Mouse (Mus musculus) forebrain, postnatal 0 days (tissue): ENCODE results near the gene E4f1. TPM values are rescaled to one million over a fixed set of nuclear protein-coding genes. Genes with fewer than 3 reads are reported as not detected.

ENCODE experiments used
- ATAC-seq: fragments of 200-750 bp; cut with Nextera tagmentation; 2 replicates; pipeline ENCODE4 v1.8.0; 2017; ENCODE audit warnings: mild to moderate bottlenecking, moderate library complexity
- DNase-seq: peaks from one replicate; pipeline ENCODE4 v3.0.0-alpha.2; 2015
- H3K27ac ChIP-seq: fragments of 300-500 bp; sonication (generic); 2 replicates; pipeline ENCODE4 v1.5.1; 2014; ENCODE audit warnings: low read depth, mild to moderate bottlenecking, antibody characterized with exemption, low read length, moderate library complexity, mixed read lengths
- H3K27me3 ChIP-seq: fragments of 300-500 bp; sonication (generic); 2 replicates; pipeline ENCODE4 v1.6.1; 2014; ENCODE audit warnings: mild to moderate bottlenecking, low read length, mixed read lengths; ENCODE audit not compliant: insufficient read depth
- H3K36me3 ChIP-seq: fragments of 300-500 bp; sonication (generic); 2 replicates; pipeline ENCODE4 v1.6.1; 2014; ENCODE audit warnings: mild to moderate bottlenecking, moderate library complexity; ENCODE audit not compliant: insufficient read depth
- H3K4me1 ChIP-seq: fragments of 300-500 bp; sonication (generic); 2 replicates; pipeline ENCODE4 v1.6.1; 2014; ENCODE audit warnings: antibody characterized with exemption; ENCODE audit not compliant: insufficient read depth
- H3K4me2 ChIP-seq: fragments of 300-500 bp; sonication (generic); 2 replicates; pipeline ENCODE4 v1.6.1; 2014; ENCODE audit warnings: low read depth, mild to moderate bottlenecking, moderate library complexity
- H3K4me3 ChIP-seq: fragments of 300-500 bp; sonication (generic); 2 replicates; pipeline ENCODE4 v1.5.1; 2014; ENCODE audit warnings: low read depth, low read length, mixed read lengths
- H3K9ac ChIP-seq: fragments of 300-500 bp; sonication (generic); 2 replicates; pipeline ENCODE4 v1.6.1; 2014; ENCODE audit warnings: mild to moderate bottlenecking
- H3K9me3 ChIP-seq: fragments of 300-500 bp; sonication (generic); 2 replicates; pipeline ENCODE4 v1.6.1; 2016; ENCODE audit warnings: low read length
- CTCF ChIP-seq: sonication (generic); IDR thresholded peaks from 2 replicates; pipeline ENCODE4 v1.5.1; 2016; ENCODE audit warnings: antibody characterized with exemption, control low read depth, low read depth
- WGBS: fragments of 180-500 bp; shearing (Covaris S2); extraction: QIAGEN DNeasy Blood & Tissue Kit; methylation state at CpG from one replicate; pipeline ENCODE4 v1.1.7; 2014; 5-methylcytosine and 5-hydroxymethylcytosine counted together
- polyA plus RNA-seq: library from polyadenylated mRNA; unstranded; fragments of >200 nt; fragmentation: Nextera tagmentation; extraction: Ambion mirVana; gene quantifications from 2 replicates; pipeline ENCODE4 v1.2.1, GENCODE M21; 2015
- total RNA-seq: library from RNA; depleted of rRNA; stranded (reverse); fragments of >200 nt; gene quantifications from 2 replicates; pipeline ENCODE4 v1.2.3, GENCODE M21; 2014

Gene E4f1
- total and polyA plus RNA-seq, 2 experiments from 2014 or later, result 25.6 to 37.5 TPM

GRCm38 (mm10) chr17:24505286-24505955, 35.3 kb upstream of the E4f1 start:
- H3K9ac ChIP-seq, result no peak overlapping the region
- DNase-seq, result no peak
- TF ChIP-seq CTCF, result no peak

GRCm38 (mm10) chr17:24504085-24504484, 34.0 kb upstream of the E4f1 start:
- no peak overlapping the region for H3K4me3 ChIP-seq
- H3K36me3 ChIP-seq, result peaks cover 81% of the 10 kb centered on the region
- no peak overlapping the region for H3K27ac ChIP-seq
- no peak overlapping the region for H3K4me2 ChIP-seq
- no peaks in the 10 kb centered on the region for H3K4me1 ChIP-seq
- DNase-seq (no peak), ATAC-seq (no peak)
- no peaks in the 10 kb centered on the region for H3K27me3 ChIP-seq
- no peaks in the 10 kb centered on the region for H3K9me3 ChIP-seq
- H3K9ac ChIP-seq, result no peak overlapping the region
- no peak for TF ChIP-seq CTCF
- 96% methylated on average over 10 of the region's 10 CpGs for WGBS

More at GRCm38 (mm10) chr17:24505286-24505955, 35.3 kb upstream of the E4f1 start:
- no peak overlapping the region for H3K4me2 ChIP-seq
- H3K9me3 ChIP-seq, result no peaks in the 10 kb centered on the region
- H3K27me3 ChIP-seq, result no peaks in the 10 kb centered on the region
- 90% methylated on average over 30 of the region's 30 CpGs for WGBS
- H3K4me1 ChIP-seq, result no peaks in the 10 kb centered on the region
- H3K4me3 ChIP-seq, result no peak overlapping the region
- no peak for ATAC-seq
- H3K36me3 ChIP-seq, result peaks cover 81% of the 10 kb centered on the region
- H3K27ac ChIP-seq, result no peak overlapping the region; the same call in 1 of the 2 replicates

GRCm38 (mm10) chr17:24502208-24502607, 32.1 kb upstream of the E4f1 start:
- Histone ChIP-seq H3K27ac (no peak overlapping the region), H3K36me3 (peaks cover 86% of the 10 kb centered on the region), H3K27me3 (no peaks in the 10 kb centered on the region), H3K4me3 (no peak overlapping the region), H3K4me2 (no peak overlapping the region), H3K4me1 (no peaks in the 10 kb centered on the region), H3K9me3 (no peaks in the 10 kb centered on the region), H3K9ac (no peak overlapping the region)
- WGBS, result 34% methylated on average over 11 of the region's 11 CpGs
- peak; percentile 24; the same call in 1 of the 2 replicates for TF ChIP-seq CTCF
- no peak for DNase-seq
- no peak for ATAC-seq

GRCm38 (mm10) chr17:24496026-24496425, 25.9 kb upstream of the E4f1 start:
- no peak for ATAC-seq
- H3K27me3 ChIP-seq, result no peaks in the 10 kb centered on the region
- peaks cover 56% of the 10 kb centered on the region for H3K36me3 ChIP-seq
- DNase-seq, result no peak
- WGBS, result 81% methylated on average over 1 of the region's 1 CpGs
- H3K4me1 ChIP-seq, result no peaks in the 10 kb centered on the region
- H3K9me3 ChIP-seq, result no peaks in the 10 kb centered on the region
- TF ChIP-seq CTCF, result no peak
- no peak overlapping the region for H3K4me2 ChIP-seq
- H3K27ac ChIP-seq, result no peak overlapping the region
- no peak overlapping the region for H3K4me3 ChIP-seq
- H3K9ac ChIP-seq, result no peak overlapping the region

GRCm38 (mm10) chr17:24495443-24495842, 25.3 kb upstream of the E4f1 start:
- no peak overlapping the region for H3K4me2 ChIP-seq
- ATAC-seq (peak; percentile 30), DNase-seq (no peak)
- no peak overlapping the region for H3K4me3 ChIP-seq
- H3K36me3 ChIP-seq, result peaks cover 50% of the 10 kb centered on the region
- H3K9ac ChIP-seq, result no peak overlapping the region
- H3K4me1 ChIP-seq, result peaks cover 4% of the 10 kb centered on the region; the same call in 1 of the 2 replicates
- H3K27ac ChIP-seq, result peak overlapping the region; percentile 21; the same call in 1 of the 2 replicates
- H3K27me3 ChIP-seq, result no peaks in the 10 kb centered on the region
- no peaks in the 10 kb centered on the region for H3K9me3 ChIP-seq
- 64% methylated on average over 3 of the region's 3 CpGs for WGBS
- no peak for TF ChIP-seq CTCF

GRCm38 (mm10) chr17:24494627-24495335, 24.7 kb upstream of the E4f1 start:
- Histone ChIP-seq H3K27me3 (no peaks in the 10 kb centered on the region), H3K9ac (no peak overlapping the region), H3K27ac (0 out of 2 replicates have a peak overlapping the region, but pooled peaks have one; percentile 21), H3K4me3 (no peak overlapping the region), H3K9me3 (no peaks in the 10 kb centered on the region), H3K36me3 (peaks cover 45% of the 10 kb centered on the region), H3K4me2 (no peak overlapping the region), H3K4me1 (peaks cover 10% of the 10 kb centered on the region)
- DNase-seq (peak; percentile 67), ATAC-seq (peak; percentile 78)
- peak; percentile 71 for TF ChIP-seq CTCF
- WGBS, result 34% methylated on average over 2 of the region's 2 CpGs

- peak; percentile 63 for DNase-seq
- H3K4me3 ChIP-seq, result no peak overlapping the region
- no peaks in the 10 kb centered on the region for H3K9me3 ChIP-seq
- peak overlapping the region; percentile 94; the same call in 1 of the 2 replicates for H3K27ac ChIP-seq
- peak overlapping the region; percentile 94 for H3K9ac ChIP-seq
- H3K4me1 ChIP-seq, result peaks cover 18% of the 10 kb centered on the region
- TF ChIP-seq CTCF, result no peak
- no peaks in the 10 kb centered on the region for H3K27me3 ChIP-seq
- ATAC-seq, result no peak
- H3K4me2 ChIP-seq, result peak overlapping the region; percentile 88
- 0 out of 2 replicates have a peak, but pooled peaks cover under 1% of the 10 kb centered on the region for H3K36me3 ChIP-seq
- WGBS, result 48% methylated on average over 4 of the region's 4 CpGs
These were observed 20.3 kb upstream of the E4f1 start for GRCm38 (mm10) chr17:24490399-24490798.
